Mouse (Mus musculus): Measurements from ENCODE around the gene Fggy. TPM values are rescaled to one million over a fixed set of nuclear protein-coding genes. Genes with fewer than 3 reads are reported as not detected.

Gene Fggy
- polyA plus RNA-seq, 1 experiment = not detected

DNA sequence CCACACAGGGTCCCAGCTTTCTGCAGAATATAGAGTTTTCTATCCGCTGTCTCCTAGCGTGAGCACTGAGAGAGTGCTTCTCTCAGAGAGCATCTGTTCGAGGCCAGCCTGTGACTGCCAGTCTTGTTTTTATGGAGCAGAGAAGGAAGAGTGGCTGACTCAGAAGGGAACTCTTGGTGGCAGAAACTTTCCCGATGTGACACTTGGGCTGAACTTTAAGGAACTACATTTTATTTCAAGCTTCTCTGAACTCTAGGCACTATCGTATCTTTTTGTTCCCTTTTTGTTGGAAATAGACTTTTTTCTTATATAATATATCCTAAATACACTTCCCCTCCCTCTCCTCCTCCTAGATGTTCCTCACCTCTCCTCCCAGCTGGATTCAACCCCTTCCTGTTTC is 213.2 kb downstream of the Fggy start:
- Histone ChIP-seq H3K4me3 (replicated peaks) (no peak overlapping the region), H3K9me3 (ENCODE audit: control insufficient read depth, low read length) (no peaks in the 10 kb centered on the region), H3K36me3 (ENCODE audit: control insufficient read depth) (no peaks in the 10 kb centered on the region), H3K4me1 (ENCODE audit: control insufficient read depth) (no peaks in the 10 kb centered on the region), H3K27me3 (ENCODE audit: control insufficient read depth) (no peaks in the 10 kb centered on the region)
- no peak for TF ChIP-seq GATA1 (IDR thresholded peaks at IDR 0.05; ENCODE audit: low read length)
- no peak for TF ChIP-seq TAL1 (IDR thresholded peaks at IDR 0.05; ENCODE audit: low read length)

DNA sequence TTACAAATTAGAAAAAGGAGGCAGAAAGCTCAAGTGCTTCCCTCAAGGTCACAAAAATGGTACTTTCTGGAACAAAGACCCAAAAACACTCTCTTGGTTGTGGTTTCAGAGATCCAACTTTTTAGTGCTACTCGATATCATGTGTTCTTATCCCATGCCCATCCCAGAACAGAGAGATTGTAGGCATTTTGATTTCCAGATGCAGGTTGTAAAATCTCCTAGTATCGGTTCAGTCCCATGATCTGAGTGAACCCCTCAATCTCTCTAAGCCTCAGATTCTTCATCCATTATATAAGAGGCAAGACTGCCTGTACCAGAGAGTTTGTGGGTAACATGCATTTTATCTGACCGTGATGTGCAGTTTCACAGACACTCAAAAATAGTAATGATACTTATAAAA is 214.2 kb downstream of the Fggy start:
- Histone ChIP-seq H3K27me3 (ENCODE audit: control insufficient read depth) (no peaks in the 10 kb centered on the region), H3K9me3 (ENCODE audit: control insufficient read depth, low read length) (no peaks in the 10 kb centered on the region), H3K4me1 (ENCODE audit: control insufficient read depth) (no peaks in the 10 kb centered on the region), H3K36me3 (ENCODE audit: control insufficient read depth) (no peaks in the 10 kb centered on the region), H3K4me3 (replicated peaks) (no peak overlapping the region)
- TF ChIP-seq GATA1 (IDR thresholded peaks at IDR 0.05; ENCODE audit: low read length) (no peak), TAL1 (IDR thresholded peaks at IDR 0.05; ENCODE audit: low read length) (no peak)

DNA sequence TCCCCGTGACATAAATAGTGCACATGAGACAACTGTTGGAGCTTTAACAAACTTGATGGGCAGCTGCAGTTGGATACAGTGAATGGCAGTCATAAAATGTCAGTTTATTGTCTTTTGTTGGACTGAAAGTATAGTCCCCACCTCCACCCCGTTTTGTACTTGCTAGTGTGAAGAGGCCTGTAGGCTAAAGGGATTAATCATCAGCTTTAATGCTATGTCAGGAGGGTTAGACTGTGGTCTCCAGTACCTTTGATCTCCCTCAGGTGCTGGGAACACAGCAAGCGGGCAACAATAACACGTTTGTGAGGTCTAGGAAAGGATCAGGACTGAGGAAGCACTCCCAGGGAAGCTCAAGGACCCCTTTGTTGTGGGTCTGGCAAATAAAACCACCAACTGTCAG is 214.6 kb downstream of the Fggy start:
- TF ChIP-seq GATA1 (IDR thresholded peaks at IDR 0.05; ENCODE audit: low read length) (no peak), TAL1 (IDR thresholded peaks at IDR 0.05; ENCODE audit: low read length) (no peak)
- no peak overlapping the region for H3K4me3 ChIP-seq (replicated peaks)
- no peaks in the 10 kb centered on the region for H3K27me3 ChIP-seq (ENCODE audit: control insufficient read depth)
- H3K4me1 ChIP-seq (ENCODE audit: control insufficient read depth) = no peaks in the 10 kb centered on the region
- H3K9me3 ChIP-seq (ENCODE audit: control insufficient read depth, low read length) = no peaks in the 10 kb centered on the region
- H3K36me3 ChIP-seq (ENCODE audit: control insufficient read depth) = no peaks in the 10 kb centered on the region

DNA sequence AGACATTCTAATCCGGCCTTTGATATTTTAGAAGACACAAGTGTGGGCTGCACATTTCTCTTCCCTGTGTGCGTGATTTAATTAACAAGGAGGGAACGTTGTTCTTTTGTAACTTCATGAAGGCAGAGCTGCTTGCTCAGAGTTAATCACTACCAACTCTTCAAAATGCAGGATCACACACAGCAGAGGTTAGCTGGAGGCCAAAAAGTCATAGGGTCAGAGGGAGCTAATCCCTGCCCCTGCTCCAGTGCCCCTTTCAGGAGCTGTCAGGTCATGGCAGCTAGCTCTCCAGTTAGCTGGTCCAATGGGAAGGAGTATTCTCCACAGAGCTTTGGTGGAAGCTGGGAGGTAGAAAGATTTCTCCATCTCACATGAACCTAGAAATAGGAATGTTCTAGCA is 215.4 kb downstream of the Fggy start:
- Histone ChIP-seq H3K27me3 (ENCODE audit: control insufficient read depth) (no peaks in the 10 kb centered on the region), H3K9me3 (ENCODE audit: control insufficient read depth, low read length) (no peaks in the 10 kb centered on the region), H3K36me3 (ENCODE audit: control insufficient read depth) (no peaks in the 10 kb centered on the region), H3K4me3 (replicated peaks) (no peak overlapping the region), H3K4me1 (ENCODE audit: control insufficient read depth) (no peaks in the 10 kb centered on the region)
- TF ChIP-seq GATA1 (IDR thresholded peaks at IDR 0.05; ENCODE audit: low read length) = no peak
- TF ChIP-seq TAL1 (IDR thresholded peaks at IDR 0.05; ENCODE audit: low read length) = no peak

DNA sequence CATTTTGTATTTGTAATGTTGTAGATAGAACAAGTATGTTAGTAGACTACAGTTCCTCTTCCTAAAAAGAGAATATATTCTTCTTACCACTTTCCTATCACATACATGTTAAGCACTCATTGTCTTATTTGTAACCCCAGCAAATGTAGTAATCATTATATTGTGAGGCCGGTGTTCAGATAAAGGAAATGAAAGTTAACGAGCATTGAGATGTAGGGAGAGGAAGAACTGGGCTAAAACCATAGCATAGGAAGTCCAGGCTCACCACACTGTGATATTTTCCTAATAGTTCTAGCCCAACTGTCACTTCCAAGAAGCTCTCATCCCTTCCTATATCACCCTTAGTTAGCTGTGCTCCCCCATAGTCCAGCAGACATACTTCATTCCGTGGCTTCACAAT is 218.3 kb downstream of the Fggy start:
- no peak overlapping the region for H3K4me3 ChIP-seq (replicated peaks)
- no peaks in the 10 kb centered on the region for H3K36me3 ChIP-seq (ENCODE audit: control insufficient read depth)
- no peaks in the 10 kb centered on the region for H3K27me3 ChIP-seq (ENCODE audit: control insufficient read depth)
- no peaks in the 10 kb centered on the region for H3K4me1 ChIP-seq (ENCODE audit: control insufficient read depth)
- TF ChIP-seq GATA1 (IDR thresholded peaks at IDR 0.05; ENCODE audit: low read length) = no peak
- no peak for TF ChIP-seq TAL1 (IDR thresholded peaks at IDR 0.05; ENCODE audit: low read length)
- no peaks in the 10 kb centered on the region for H3K9me3 ChIP-seq (ENCODE audit: control insufficient read depth, low read length)

DNA sequence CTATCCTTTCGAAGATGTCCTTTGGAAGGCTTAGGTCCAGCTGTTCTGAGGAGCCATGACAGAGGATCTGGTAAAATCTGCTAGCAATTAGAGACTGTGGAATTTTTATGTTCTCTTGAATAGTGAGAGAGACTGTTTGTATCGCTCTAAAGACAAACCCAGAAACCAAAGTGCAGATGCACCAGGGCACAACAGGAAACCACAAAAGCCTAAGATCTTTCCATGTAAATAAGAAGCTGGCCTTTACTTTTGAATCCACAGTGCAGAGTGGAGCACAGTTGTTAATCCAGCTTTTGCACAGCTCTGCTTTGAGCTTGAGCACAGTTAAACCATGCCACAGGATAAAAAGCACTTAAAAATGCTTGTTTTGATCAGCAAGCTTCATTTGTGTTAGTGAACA is 220.5 kb downstream of the Fggy start:
- H3K4me1 ChIP-seq (ENCODE audit: control insufficient read depth) = no peaks in the 10 kb centered on the region
- no peaks in the 10 kb centered on the region for H3K9me3 ChIP-seq (ENCODE audit: control insufficient read depth, low read length)
- no peaks in the 10 kb centered on the region for H3K27me3 ChIP-seq (ENCODE audit: control insufficient read depth)
- TF ChIP-seq GATA1 (IDR thresholded peaks at IDR 0.05; ENCODE audit: low read length) = no peak
- no peak for TF ChIP-seq TAL1 (IDR thresholded peaks at IDR 0.05; ENCODE audit: low read length)
- H3K36me3 ChIP-seq (ENCODE audit: control insufficient read depth) = no peaks in the 10 kb centered on the region
- H3K4me3 ChIP-seq (replicated peaks) = no peak overlapping the region

DNA sequence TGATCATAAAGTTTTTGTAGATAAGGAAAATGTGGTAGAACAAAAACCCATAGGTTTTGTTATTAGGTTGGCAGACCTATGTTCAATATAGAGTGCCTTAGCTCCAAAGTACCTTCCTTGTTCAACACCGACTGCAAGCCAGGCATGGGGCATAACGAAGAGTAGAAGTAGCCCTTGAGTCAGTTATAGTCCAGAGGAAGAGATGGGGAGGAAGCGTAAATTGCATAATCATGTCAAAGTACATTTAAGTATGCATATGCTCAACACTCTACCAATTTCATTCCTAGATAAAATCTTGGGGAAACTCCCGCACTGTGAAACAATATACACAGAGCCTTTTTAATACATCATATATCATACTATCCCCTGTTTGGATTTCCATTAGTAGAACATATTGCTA is 221.2 kb downstream of the Fggy start:
- no peaks in the 10 kb centered on the region for H3K36me3 ChIP-seq (ENCODE audit: control insufficient read depth)
- no peaks in the 10 kb centered on the region for H3K9me3 ChIP-seq (ENCODE audit: control insufficient read depth, low read length)
- H3K4me3 ChIP-seq (replicated peaks) = no peak overlapping the region
- TF ChIP-seq TAL1 (IDR thresholded peaks at IDR 0.05; ENCODE audit: low read length) = no peak
- TF ChIP-seq GATA1 (IDR thresholded peaks at IDR 0.05; ENCODE audit: low read length) = no peak
- H3K4me1 ChIP-seq (ENCODE audit: control insufficient read depth) = no peaks in the 10 kb centered on the region
- H3K27me3 ChIP-seq (ENCODE audit: control insufficient read depth) = no peaks in the 10 kb centered on the region

DNA sequence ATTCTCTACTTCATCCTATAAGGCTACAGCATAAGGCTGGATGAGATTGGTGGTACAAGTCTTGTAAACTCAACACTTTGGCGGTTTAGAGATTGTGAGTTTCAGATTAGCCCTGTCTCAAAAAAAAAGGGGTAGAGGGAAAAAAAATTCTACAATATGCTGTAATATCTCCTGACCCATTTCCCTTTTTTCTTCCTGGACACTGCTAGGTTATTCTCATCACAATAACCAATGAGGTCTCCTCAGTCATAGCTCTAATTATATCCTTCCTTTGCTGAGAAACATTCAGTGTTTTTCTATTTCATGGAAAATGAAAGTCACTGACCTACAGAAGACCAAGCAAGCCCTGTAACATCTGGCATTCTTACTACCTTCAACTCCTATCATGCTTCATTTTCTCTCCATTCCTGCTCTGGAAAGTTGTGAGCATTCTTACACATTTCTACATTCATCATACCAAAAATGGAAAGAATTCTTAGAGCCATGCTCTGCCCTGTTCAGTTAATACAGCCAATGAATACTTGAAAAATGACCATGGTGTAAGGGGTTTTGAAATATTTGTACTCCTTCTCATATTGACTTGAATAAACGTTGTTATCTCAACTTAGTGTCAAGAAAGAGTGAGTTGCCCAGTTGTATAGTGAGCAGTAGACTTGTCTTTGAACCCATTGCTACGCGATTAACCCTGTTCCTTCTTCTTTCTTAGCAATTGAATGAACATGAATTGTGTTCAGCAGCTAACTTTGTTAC is 227.0 kb downstream of the Fggy start:
- Histone ChIP-seq H3K9me3 (ENCODE audit: control insufficient read depth, low read length) (no peaks in the 10 kb centered on the region), H3K36me3 (ENCODE audit: control insufficient read depth) (no peaks in the 10 kb centered on the region), H3K4me3 (replicated peaks) (no peak overlapping the region), H3K27me3 (ENCODE audit: control insufficient read depth) (no peaks in the 10 kb centered on the region), H3K4me1 (ENCODE audit: control insufficient read depth) (no peaks in the 10 kb centered on the region)
- no peak for TF ChIP-seq GATA1 (IDR thresholded peaks at IDR 0.05; ENCODE audit: low read length)
- no peak for TF ChIP-seq TAL1 (IDR thresholded peaks at IDR 0.05; ENCODE audit: low read length)

DNA sequence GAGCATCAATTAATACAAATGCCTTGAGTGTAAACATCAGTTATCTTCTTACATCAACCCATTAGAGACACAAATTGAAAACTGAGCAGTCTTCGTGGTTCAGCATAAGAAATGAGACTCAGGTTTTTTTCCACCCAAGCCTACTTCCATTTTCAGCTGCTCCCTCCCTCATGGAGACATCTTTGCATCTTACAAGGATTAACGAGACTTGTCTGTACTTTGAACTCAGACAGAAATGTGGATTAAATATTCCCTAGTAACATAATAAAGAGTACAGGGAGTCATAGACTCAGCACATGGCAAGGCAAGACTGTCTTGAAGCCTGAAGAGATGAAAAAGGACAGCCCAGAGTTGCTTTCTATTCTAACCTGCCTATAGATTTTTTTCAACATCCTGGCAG is 230.3 kb downstream of the Fggy start:
- Histone ChIP-seq H3K4me3 (replicated peaks) (no peak overlapping the region), H3K27me3 (ENCODE audit: control insufficient read depth) (no peaks in the 10 kb centered on the region), H3K9me3 (ENCODE audit: control insufficient read depth, low read length) (no peaks in the 10 kb centered on the region), H3K36me3 (ENCODE audit: control insufficient read depth) (no peaks in the 10 kb centered on the region), H3K4me1 (ENCODE audit: control insufficient read depth) (no peaks in the 10 kb centered on the region)
- no peak for TF ChIP-seq TAL1 (IDR thresholded peaks at IDR 0.05; ENCODE audit: low read length)
- TF ChIP-seq GATA1 (IDR thresholded peaks at IDR 0.05; ENCODE audit: low read length) = no peak

DNA sequence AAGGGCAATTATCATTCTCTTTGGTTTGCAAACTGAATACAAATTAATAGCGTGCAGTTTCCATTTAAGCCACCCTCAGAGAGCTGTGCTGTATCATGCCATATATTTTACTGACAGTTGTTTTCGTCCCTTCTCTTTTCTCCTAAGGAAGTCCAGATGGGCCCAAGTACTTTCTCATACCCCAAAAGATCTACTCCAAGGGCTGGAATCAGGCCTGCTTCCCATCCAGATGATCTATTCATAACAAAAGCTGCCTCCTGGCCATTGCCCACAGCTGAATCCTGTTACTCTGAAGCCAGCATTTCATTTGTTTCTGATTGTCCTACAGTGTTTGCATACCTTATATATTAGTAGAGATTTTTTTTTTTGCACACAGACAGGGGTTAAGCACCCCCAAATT is 231.6 kb downstream of the Fggy start:
- Histone ChIP-seq H3K36me3 (ENCODE audit: control insufficient read depth) (no peaks in the 10 kb centered on the region), H3K9me3 (ENCODE audit: control insufficient read depth, low read length) (no peaks in the 10 kb centered on the region), H3K4me3 (replicated peaks) (no peak overlapping the region), H3K27me3 (ENCODE audit: control insufficient read depth) (no peaks in the 10 kb centered on the region), H3K4me1 (ENCODE audit: control insufficient read depth) (no peaks in the 10 kb centered on the region)
- TF ChIP-seq GATA1 (IDR thresholded peaks at IDR 0.05; ENCODE audit: low read length) (no peak), TAL1 (IDR thresholded peaks at IDR 0.05; ENCODE audit: low read length) (no peak)

Measured in erythroblast, embryonic 14.5 days (primary cell).